Mouse (Mus musculus): ENCODE results near the gene Spaca4. TPM values are rescaled to one million over a fixed set of nuclear protein-coding genes. Genes with fewer than 3 reads are reported as not detected.

Gene Spaca4
- total RNA-seq (2012; rRNA removed) (0.21 TPM in 1 of 2 replicates, not detected in the other), total RNA-seq (2014; rRNA removed) (not detected in 2 replicates), polyA plus RNA-seq (2012; ENCODE audit: insufficient read length, low read depth) (0.35 TPM in 1 of 2 replicates, not detected in the other)

DNA sequence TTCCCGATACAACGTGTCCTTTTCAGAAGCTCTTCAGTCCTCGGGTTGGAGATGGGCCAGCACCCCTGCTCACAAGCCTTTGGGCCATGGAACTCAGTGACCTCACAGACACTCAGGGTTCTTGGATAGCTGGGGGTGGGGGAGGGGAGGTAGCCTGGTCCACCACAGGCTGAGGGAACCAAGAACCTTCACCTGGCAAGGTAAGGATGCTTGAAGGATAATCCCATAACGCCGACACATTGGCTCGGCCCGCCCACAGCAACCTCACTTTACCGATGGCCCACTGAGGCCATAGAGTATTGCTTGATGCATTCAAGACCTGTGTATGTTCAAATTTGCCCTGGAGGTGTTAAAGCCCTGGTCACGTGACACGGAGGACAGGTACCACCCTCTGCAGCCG is at the start of gene Spaca4:
Gene Spaca4, minus strand, starts transcription at position 101 of the 400 bp plus-strand sequence.
- H3K36me3 ChIP-seq (replicated peaks in 1 of 2; ENCODE audit: control insufficient read depth in 1 of 2, insufficient read depth in 1 of 2, low read length in 1 of 2), result peaks cover 77 to 96% of the 10 kb centered on the region in 2 experiments
- H3K27me3 ChIP-seq (replicated peaks), result no peaks in the 10 kb centered on the region
- no peak within 1 kb of the TSS for H3K4me2 ChIP-seq (ENCODE audit: insufficient read depth, low read depth, poor library complexity, severe bottlenecking)
- H3K4me3 ChIP-seq (replicated peaks in 1 of 3; ENCODE audit: low read depth in 2 of 3, low read length in 2 of 3, poor library complexity in 1 of 3), result no peak within 1 kb of the TSS
- peaks cover 2 to 20% of the 10 kb centered on the region in 2 experiments; a peak in 2 of 4 replicates for H3K4me1 ChIP-seq (ENCODE audit: control insufficient read depth in 1 of 2, insufficient read depth in 2 of 2)
- no peak within 1 kb of the TSS for H3K9ac ChIP-seq (ENCODE audit: insufficient read depth, low read depth)
- TF ChIP-seq UBTF (IDR thresholded peaks at IDR 0.05; ENCODE audit: low read depth, low read length), result no peak
- TF ChIP-seq SIN3A (IDR thresholded peaks at IDR 0.05; ENCODE audit: low read length), result no peak
- TF ChIP-seq ZMIZ1 (IDR thresholded peaks at IDR 0.05; ENCODE audit: low read depth, low read length), result no peak
- no peak for TF ChIP-seq RCOR1 (conservative IDR thresholded peaks at IDR 0.05; ENCODE audit: low read depth, low read length)
- no peak for TF ChIP-seq GABPA (IDR thresholded peaks at IDR 0.05; ENCODE audit: insufficient replicate concordance, low read depth, low read length)
- TF ChIP-seq TCF12 (IDR thresholded peaks at IDR 0.05; ENCODE audit: low read depth, low read length), result no peak
- no peak for TF ChIP-seq MAX (IDR thresholded peaks at IDR 0.05; ENCODE audit: low read length)
- TF ChIP-seq MXI1 (IDR thresholded peaks at IDR 0.05; ENCODE audit: low read depth, low read length), result no peak
- TF ChIP-seq EP300 (IDR thresholded peaks at IDR 0.05; ENCODE audit: low read length), result no peak
- TF ChIP-seq NRF1 (IDR thresholded peaks at IDR 0.05; ENCODE audit: low read depth, low read length), result no peak
- no peak for TF ChIP-seq USF2 (conservative IDR thresholded peaks at IDR 0.05; ENCODE audit: low read depth, low read length)
- TF ChIP-seq IRF4 (IDR thresholded peaks at IDR 0.05; ENCODE audit: low read depth, low read length), result no peak
- no peak for TF ChIP-seq ZC3H11A (IDR thresholded peaks at IDR 0.05; ENCODE audit: low read depth, low read length)
- TF ChIP-seq KAT2A (IDR thresholded peaks at IDR 0.05; ENCODE audit: insufficient replicate concordance, low read length), result no peak
- TF ChIP-seq SMC3 (IDR thresholded peaks at IDR 0.05; ENCODE audit: low read depth, low read length), result no peak
- TF ChIP-seq NELFE (IDR thresholded peaks at IDR 0.05; ENCODE audit: low read depth, low read length), result no peak
- DNase-seq (ENCODE audit: extremely low read depth), result no peak
- H3K27ac ChIP-seq (ENCODE audit: insufficient read depth, low read depth), result no peak within 1 kb of the TSS
- H3K79me2 ChIP-seq (replicated peaks; ENCODE audit: control insufficient read depth, extremely low read depth, insufficient read depth, poor library complexity, severe bottlenecking), result no peaks in the 10 kb centered on the region; the same call in 1 of the 2 replicates
- dilution Hi-C loops (cut with MboI; ENCODE audit: extremely low pct_ligation_motif_present, extremely low pct_unique_long_range_greater_than_20kb, low sequenced_read_pairs), result no loop called here
- no peaks in the 10 kb centered on the region for H3K9me3 ChIP-seq (replicated peaks; ENCODE audit: low read length)
- in situ Hi-C loops (cut with MboI; ENCODE audit: low pct_ligation_motif_present, low pct_unique_long_range_greater_than_20kb, low sequenced_read_pairs), result no loop called here

DNA sequence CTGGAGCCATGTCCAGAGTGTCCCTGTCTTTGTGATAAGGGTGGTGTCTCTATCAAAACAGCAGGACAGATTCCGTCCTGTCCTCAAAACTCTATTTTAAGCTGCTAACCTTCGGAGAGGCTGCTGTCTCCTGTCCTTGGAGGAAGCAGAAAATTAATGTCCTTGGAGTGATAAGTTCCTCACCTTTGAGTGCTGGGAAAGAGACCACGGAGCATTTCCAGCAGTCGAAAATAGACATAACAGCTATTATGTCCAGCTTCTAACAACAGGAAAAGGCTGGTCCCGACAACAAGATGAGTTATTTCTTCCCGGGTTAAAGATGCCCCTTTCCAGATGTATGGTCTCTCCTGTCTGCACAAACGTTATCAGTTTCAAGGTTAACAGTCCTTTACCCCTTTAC is 49.6 kb upstream of the Spaca4 start:
- H3K79me2 ChIP-seq (replicated peaks; ENCODE audit: control insufficient read depth, extremely low read depth, insufficient read depth, poor library complexity, severe bottlenecking), result no peaks in the 10 kb centered on the region
- H3K27ac ChIP-seq (ENCODE audit: insufficient read depth, low read depth), result no peak overlapping the region
- H3K27me3 ChIP-seq (replicated peaks), result peaks cover 43% of the 10 kb centered on the region
- peaks cover 11 to 20% of the 10 kb centered on the region in 2 experiments; a peak in 3 of 4 replicates for H3K4me1 ChIP-seq (ENCODE audit: control insufficient read depth in 1 of 2, insufficient read depth in 2 of 2)
- no peak for DNase-seq (ENCODE audit: extremely low read depth)
- H3K4me2 ChIP-seq (ENCODE audit: insufficient read depth, low read depth, poor library complexity, severe bottlenecking), result no peak overlapping the region
- H3K36me3 ChIP-seq (replicated peaks in 1 of 2; ENCODE audit: control insufficient read depth in 1 of 2, insufficient read depth in 1 of 2, low read length in 1 of 2), result no peaks in the 10 kb centered on the region
- H3K4me3 ChIP-seq (replicated peaks in 1 of 3; ENCODE audit: low read depth in 2 of 3, low read length in 2 of 3, poor library complexity in 1 of 3), result no peak overlapping the region
- in situ Hi-C loops (cut with MboI; ENCODE audit: low pct_ligation_motif_present, low pct_unique_long_range_greater_than_20kb, low sequenced_read_pairs), result no loop called here
- dilution Hi-C loops (cut with MboI; ENCODE audit: extremely low pct_ligation_motif_present, extremely low pct_unique_long_range_greater_than_20kb, low sequenced_read_pairs), result no loop called here
- H3K9ac ChIP-seq (ENCODE audit: insufficient read depth, low read depth), result no peak overlapping the region
- TF ChIP-seq UBTF (IDR thresholded peaks at IDR 0.05; ENCODE audit: low read depth, low read length) (no peak), POLR2A (IDR thresholded peaks at IDR 0.05; ENCODE audit: low read depth, low read length) (no peak), NRF1 (IDR thresholded peaks at IDR 0.05; ENCODE audit: low read depth, low read length) (no peak), EP300 (IDR thresholded peaks at IDR 0.05; ENCODE audit: low read length) (no peak), IRF4 (IDR thresholded peaks at IDR 0.05; ENCODE audit: low read depth, low read length) (no peak), CTCF (conservative IDR thresholded peaks at IDR 0.05 in 1 of 2, IDR thresholded peaks at IDR 0.05 in 1 of 2; ENCODE audit: low read depth in 2 of 2, low read length in 2 of 2) (no peak), POLR2AphosphoS2 (IDR thresholded peaks at IDR 0.05; ENCODE audit: low read depth, low read length) (no peak)
- no peaks in the 10 kb centered on the region for H3K9me3 ChIP-seq (replicated peaks; ENCODE audit: low read length)

All from CH12.LX (cell line).